Mouse (Mus musculus) frontal cortex, adult (tissue): ENCODE measurements at regions not wholly inside any gene's neighbourhood (a gene's known extent, or its start where the extent isn't known, plus 50 kb on each side); places are given as distances from the start of the nearest gene placed in this dataset.
A peak's percentile ranks its signal among the peaks of the same experiment; 100 is the strongest.

Source experiments
- ATAC-seq: cut with Nextera tagmentation; 2 replicates; pipeline ENCODE4 v1.9.2; 2017; ENCODE audit warnings: mild to moderate bottlenecking, moderate library complexity, mixed read lengths; ENCODE audit not compliant: low TSS enrichment

DNA sequence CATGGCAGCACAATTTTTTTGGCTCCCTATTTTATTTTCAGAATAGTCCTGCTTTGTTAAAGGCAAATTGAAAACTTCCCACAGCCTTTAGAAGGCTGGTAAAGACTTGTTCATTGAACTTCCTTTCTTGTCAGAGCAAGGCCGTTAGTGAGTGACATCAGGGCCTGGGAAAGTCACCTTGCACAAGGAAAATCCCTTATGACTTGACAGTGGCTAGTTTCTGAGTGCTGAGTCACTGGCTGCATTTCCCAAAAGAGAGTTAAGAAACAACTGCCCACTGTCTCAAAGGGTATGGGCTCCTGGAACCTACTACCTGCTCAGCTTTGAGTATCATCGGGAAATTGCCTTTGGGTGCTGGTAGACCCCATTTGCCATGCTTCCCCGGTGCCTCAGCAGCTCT lies 89.2 kb upstream of the Marcks start:
- no peak for ATAC-seq

GRCm38 (mm10) chr10:37221730-37222129 lies 83.0 kb upstream of the Marcks start:
- ATAC-seq, result no peak

DNA sequence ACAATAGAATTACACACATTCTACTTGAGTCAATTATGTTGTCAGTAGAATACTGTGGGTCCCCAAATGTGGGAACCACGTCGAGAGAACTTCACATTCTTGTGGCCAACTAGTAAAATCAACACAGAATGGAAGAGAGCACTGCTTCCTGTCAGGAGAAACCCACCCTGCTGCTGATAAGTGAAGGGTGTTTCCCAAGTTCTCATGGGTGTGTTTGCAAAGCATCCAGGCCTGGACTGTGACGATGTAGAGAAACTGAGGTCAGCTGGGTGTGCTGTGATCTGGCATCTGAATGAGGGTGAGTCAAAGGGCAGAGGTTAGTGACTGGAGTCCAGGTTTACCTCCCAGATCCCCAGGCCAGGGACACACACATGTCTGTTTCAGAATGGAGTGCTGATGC lies 81.7 kb upstream of the Marcks start:
- ATAC-seq, result no peak

GRCm38 (mm10) chr10:37219936-37220335 lies 81.2 kb upstream of the Marcks start:
- no peak for ATAC-seq

GRCm38 (mm10) chr10:37219381-37219780 lies 80.7 kb upstream of the Marcks start:
- no peak for ATAC-seq

DNA sequence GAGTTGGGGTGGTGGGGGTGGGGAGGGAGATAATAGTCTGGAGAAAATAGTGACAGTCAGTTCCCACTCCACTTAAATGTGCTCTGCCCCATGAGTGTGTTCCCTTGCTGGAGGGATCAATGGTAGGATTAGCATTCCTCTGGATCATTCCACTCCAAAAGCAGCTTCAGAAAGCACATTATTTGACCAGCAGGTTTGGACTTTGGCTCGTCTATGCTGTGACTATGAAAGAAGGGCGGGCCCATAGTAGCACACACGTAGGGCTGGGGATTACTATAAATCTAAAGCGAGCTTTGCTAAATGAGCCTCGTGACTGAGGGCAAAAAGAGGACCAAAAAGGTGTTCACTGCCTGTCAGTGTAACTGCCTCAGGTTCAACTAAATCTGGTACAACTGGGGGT lies 75.9 kb upstream of the Marcks start:
- no peak for ATAC-seq

DNA sequence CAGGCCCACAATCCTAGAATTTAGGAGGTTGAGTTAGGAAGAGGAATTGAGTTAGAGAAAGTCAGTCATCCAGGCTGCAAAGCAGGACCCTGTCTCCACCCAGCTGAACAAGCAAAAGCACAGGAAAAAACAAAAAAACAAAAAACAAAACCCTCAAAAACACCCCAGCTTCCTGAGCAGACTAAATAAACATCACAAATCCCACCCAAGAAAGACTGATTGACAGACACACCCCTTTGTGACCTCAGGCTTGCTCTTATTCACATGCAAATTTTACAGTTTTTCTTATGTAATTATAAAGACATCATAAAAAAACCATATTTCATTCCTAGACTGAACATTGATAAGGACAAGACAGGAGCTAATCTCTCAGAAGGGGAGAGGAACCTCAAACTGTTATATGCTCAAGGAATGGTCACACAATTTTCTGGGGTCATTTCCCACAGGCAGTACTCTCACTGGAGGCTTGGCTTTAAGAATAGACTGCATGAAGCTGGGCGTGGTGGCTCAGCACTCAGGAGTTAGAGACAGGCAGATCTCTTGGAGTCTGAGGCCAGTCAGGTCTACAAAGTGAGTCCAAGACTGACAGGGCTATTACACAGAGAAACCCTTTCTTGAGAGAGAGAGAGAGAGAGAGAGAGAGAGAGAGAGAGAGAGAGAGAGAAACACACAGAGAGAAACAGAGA lies 73.8 kb upstream of the Marcks start:
- no peak for ATAC-seq

- no peak for ATAC-seq
Measured at GRCm38 (mm10) chr10:37211305-37211704, 72.6 kb upstream of the Marcks start.

- no peak for ATAC-seq
Measured at GRCm38 (mm10) chr10:37210223-37210622, 71.5 kb upstream of the Marcks start.

GRCm38 (mm10) chr10:37206986-37207385 lies 68.3 kb upstream of the Marcks start:
- no peak for ATAC-seq

DNA sequence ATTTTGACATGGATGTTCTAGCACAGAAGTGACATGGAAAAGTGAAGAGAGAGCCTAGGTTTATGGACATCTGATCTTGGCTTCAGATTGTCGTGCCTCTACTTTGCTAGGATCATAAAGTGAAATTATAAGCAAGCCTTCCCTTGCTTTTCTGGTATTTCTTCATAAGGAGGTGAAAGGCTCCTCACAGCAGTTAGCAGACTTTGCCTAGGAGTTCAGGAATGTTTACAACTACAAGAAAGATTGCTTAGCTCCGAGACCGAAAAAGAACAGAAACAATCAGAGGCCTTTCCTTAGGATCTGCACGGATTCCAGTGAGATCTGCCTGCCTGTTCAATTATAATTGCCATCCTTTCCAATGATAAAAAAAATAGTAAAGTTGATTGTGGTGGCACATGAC lies 67.8 kb upstream of the Marcks start:
- no peak for ATAC-seq

DNA sequence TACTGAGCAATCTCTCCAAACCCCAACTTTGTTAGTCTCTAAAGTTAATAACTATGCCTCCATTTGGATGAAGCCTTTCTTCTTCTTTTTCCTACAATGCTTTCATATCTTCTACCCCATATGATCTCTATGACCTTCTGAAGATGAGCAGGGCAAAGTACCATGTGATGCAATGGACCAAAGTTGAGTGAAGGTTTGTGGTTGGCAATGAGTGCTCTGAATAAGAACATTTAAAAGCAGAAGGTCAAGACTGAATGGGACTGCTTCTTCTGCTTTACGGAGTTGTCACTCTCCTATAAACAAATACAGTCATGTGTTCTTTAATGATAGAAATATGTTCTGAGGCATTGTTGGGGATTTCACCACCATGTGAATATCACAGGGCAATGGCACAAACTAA lies 65.0 kb upstream of the Marcks start:
- ATAC-seq, result no peak

DNA sequence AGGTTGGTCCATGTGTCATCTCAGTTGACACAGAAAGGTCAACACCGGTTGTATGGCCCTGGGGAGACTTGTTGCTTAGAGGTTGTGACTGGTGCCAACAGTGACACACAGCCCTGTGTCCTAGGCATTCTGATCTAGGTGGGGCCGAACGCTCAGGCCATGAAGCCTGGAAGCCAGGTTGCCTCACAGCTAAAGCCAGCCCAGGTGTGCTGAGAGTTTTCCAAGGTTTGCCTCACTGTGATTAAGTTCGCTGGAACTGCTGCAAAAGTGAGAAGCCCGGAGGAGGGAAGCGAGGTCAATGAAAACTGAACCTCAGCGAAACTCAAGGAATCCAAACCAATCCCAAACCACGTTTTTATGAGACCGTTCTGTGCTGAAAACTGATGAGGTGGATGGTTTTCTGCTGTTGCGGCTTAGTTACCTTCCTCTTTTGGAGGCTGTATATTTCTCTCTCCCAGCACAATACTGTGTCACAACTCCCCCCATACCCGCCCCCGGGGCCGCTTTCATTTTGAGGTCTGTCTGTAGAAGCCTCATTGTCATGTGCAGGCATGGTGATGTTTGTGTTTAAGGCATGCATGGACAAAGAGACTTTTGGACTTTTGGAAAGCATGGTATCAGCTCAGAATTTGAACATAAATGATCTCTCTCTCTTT lies 56.2 kb upstream of the Marcks start:
- no peak for ATAC-seq

DNA sequence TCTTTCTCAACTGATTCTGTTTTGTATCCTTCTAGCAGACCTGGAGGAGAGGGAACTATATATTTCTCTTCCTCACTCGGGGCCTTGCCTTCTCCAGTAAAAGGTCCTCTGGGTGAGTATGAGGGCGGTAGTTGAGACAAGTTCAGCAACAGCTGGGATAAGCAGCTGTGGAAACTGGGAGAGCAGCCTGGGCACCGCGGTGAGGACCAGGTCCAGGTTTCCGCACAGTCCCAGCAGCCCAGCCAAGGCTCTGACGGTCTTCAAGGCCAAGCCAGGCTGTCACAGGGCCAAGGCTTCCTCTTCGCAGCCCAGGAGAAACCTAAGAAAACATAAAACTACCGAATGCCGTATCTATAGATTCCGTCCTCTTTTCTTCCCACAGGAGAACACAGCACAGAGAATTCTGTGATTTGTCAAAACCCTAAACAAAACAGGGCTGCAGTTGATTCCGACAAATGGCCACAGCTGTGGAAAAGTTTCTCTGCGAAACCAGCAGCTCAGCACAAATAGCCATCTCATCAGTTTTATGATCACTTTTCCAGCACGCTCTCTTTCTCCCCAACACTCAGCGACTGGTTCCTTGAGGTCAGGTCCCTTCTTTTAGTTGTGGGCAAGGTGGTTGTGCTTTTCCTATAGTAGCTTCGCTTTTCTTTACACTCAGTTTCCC lies 55.5 kb upstream of the Marcks start:
- ATAC-seq, result no peak

DNA sequence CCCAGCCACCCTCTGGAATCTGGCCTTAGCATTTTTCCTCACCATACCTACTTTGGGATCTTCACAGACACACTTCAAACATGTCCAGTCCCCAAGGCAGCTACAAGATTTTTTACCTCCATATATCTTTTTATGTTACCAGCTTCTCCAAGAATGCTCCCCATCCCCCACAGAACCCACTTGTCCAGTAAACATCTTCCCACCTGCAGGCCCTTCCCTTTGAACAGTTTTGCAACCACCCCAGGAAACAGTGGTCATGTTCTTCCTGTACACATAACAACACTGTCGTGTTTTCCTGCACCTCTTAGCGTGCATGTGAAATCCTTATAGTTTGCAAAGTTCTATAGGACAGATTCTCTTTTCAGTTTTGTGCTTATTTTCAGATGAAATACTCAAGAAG lies 53.9 kb upstream of the Marcks start:
- no peak for ATAC-seq

DNA sequence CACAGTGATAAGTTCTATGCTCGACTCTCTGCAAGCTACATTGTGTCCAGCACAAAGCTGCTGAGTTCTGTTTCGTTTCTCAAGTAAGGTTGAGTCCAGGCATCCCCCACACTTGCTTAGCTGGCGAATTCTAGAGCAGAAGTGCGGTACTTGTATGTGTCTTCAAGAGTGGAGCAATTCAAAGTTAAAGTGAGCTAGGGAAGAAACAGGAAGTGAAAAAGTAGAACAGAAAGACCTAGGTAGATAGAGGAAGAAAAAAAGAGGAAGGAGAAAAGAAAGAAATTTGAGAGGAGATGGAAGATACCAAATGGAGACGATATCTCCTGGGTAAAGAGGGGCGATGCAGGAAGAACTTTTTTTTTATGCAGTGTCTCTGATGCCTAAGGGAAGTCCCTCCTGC lies 51.4 kb upstream of the Marcks start:
- peak; percentile 57 for ATAC-seq
